16 mouse cellular contexts compared by ENCODE assay signal in genomic region chr7:49078930-49079329, GRCm38 (mm10).
DNase-seq lines count a peak whose midpoint lies in the region; ATAC-seq lines count a peak whose summit lies in the region.
"Had no signal": no experiment of that assay in that cellular context is flagged by ENCODE, and none has a peak within 500 bp of the region (broad histone marks: within the 10 kb centered on the region; RNA-seq: fewer than 3 reads in every experiment).

No protein-coding gene starts in this region.

- no peak for DNase-seq in frontal cortex, postnatal 10 days (ENCODE audit: low spot score in 2 of 2)
- peak; percentile 35 for DNase-seq in retina, postnatal 1 day
- DNase-seq in retina, embryonic 14.5 days (ENCODE audit: low spot score), result no peak
- no peak for DNase-seq in spleen, postnatal 36 days (ENCODE audit: low spot score in 2 of 2)
- no peak for DNase-seq in adrenal gland, adult (ENCODE audit: inconsistent age in 2 of 2, low spot score in 1 of 2)
- DNase-seq: adrenal gland, postnatal 14 days; cerebellum, postnatal 14 days; left cerebral cortex, postnatal 4 days; liver, embryonic 13.5 days; lung, postnatal 10 days; thymus, postnatal 25 days had no signal

- ATAC-seq in frontal cortex, adult (ENCODE audit: low TSS enrichment), result peak; percentile 65
- peak; percentile 30; the same call in 1 of the 2 replicates for ATAC-seq in hindbrain, embryonic 16.5 days
- ATAC-seq in megakaryocyte, adult 5-6 weeks (ENCODE audit: poor library complexity, severe bottlenecking), result no peak

- no peak overlapping the region for H3K4me2 ChIP-seq in hindbrain, embryonic 16.5 days (ENCODE audit: low read length)
- H3K4me2 ChIP-seq: embryonic facial prominence, embryonic 12.5 days; heart, embryonic 15.5 days; liver, embryonic 13.5 days had no signal

- H3K36me3 ChIP-seq in hindbrain, embryonic 16.5 days (ENCODE audit: control insufficient read depth, insufficient read depth, low read length), result no peaks in the 10 kb centered on the region
- H3K36me3 ChIP-seq: embryonic facial prominence, embryonic 12.5 days; heart, embryonic 15.5 days; liver, embryonic 13.5 days had no signal

- H3K27ac ChIP-seq in hindbrain, embryonic 16.5 days (ENCODE audit: low read depth, low read length), result no peak overlapping the region
- H3K27ac ChIP-seq: embryonic facial prominence, embryonic 12.5 days; heart, embryonic 15.5 days; liver, embryonic 13.5 days had no signal

- H3K9ac ChIP-seq in hindbrain, embryonic 16.5 days (ENCODE audit: low read depth, low read length), result no peak overlapping the region
- H3K9ac ChIP-seq: embryonic facial prominence, embryonic 12.5 days; heart, embryonic 15.5 days; liver, embryonic 13.5 days had no signal

- no peaks in the 10 kb centered on the region for H3K9me3 ChIP-seq in hindbrain, embryonic 16.5 days (ENCODE audit: control insufficient read depth, low read length)
- H3K9me3 ChIP-seq: embryonic facial prominence, embryonic 12.5 days; heart, embryonic 15.5 days; liver, embryonic 13.5 days had no signal

- 18% methylated on average over 5 of the region's 5 CpGs for WGBS in hindbrain, embryonic 16.5 days

- peaks cover 39% of the 10 kb centered on the region for H3K4me1 ChIP-seq in hindbrain, embryonic 16.5 days (ENCODE audit: control insufficient read depth, insufficient read depth, low read depth, low read length)
- H3K4me1 ChIP-seq: liver, embryonic 13.5 days had no signal

- no peak overlapping the region for H3K4me3 ChIP-seq in hindbrain, embryonic 16.5 days (ENCODE audit: low read length)
- H3K4me3 ChIP-seq: embryonic facial prominence, embryonic 12.5 days; heart, embryonic 15.5 days; liver, embryonic 13.5 days had no signal

- no peaks in the 10 kb centered on the region for H3K27me3 ChIP-seq in hindbrain, embryonic 16.5 days (replicated peaks; ENCODE audit: control insufficient read depth, insufficient read depth, low read length)
- H3K27me3 ChIP-seq: embryonic facial prominence, embryonic 12.5 days; heart, embryonic 15.5 days had no signal
